Comparison of ENCODE assay signal across 11 mouse cellular contexts in the genomic region with DNA sequence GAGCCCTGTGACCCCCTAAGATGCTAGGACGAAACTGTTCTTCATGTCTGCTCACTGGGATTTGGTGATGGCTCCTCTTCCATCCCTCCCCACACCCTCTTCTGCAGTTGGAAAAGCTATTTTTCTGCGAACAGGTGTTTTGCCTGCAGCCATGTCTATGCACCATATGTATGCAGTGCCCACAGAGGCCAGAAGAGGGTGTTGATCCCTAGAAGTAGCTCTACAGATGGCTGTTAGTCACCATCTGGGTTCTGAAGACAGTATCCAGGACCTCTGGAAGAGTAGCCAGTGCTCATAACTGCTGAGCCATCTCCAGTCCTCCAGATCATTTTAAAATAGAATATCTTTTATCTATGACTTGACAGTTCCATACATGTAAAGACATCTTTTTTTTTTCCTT. TPM values are rescaled to one million over a fixed set of nuclear protein-coding genes. Genes with fewer than 3 reads are reported as not detected.
DNase-seq lines count a peak whose midpoint lies in the region; ATAC-seq and TF ChIP-seq lines count a peak whose summit lies in the region.
"Had no signal": no experiment of that assay in that cellular context is flagged by ENCODE, and none has a peak within 500 bp of the region (broad histone marks: within the 10 kb centered on the region; RNA-seq: fewer than 3 reads in every experiment).

No protein-coding gene starts in this region.

- no peak overlapping the region for H3K9ac ChIP-seq in heart, postnatal 0 days (replicated peaks; ENCODE audit: low read depth, low read length)
- H3K9ac ChIP-seq in heart, embryonic 11.5 days (ENCODE audit: low read depth, low read length): no peak overlapping the region
- H3K9ac ChIP-seq in forebrain, embryonic 12.5 days: no peak overlapping the region
- H3K9ac ChIP-seq: hindbrain, embryonic 12.5 days had no signal

- no peak for TF ChIP-seq EP300 in heart, postnatal 0 days (IDR thresholded peaks at IDR 0.05; ENCODE audit: low read depth)

- no peaks in the 10 kb centered on the region for H3K27me3 ChIP-seq in heart, postnatal 0 days (ENCODE audit: control insufficient read depth, insufficient read depth, low read length)
- H3K27me3 ChIP-seq in heart, embryonic 11.5 days (ENCODE audit: control insufficient read depth, insufficient read depth, low read length): no peaks in the 10 kb centered on the region
- no peaks in the 10 kb centered on the region for H3K27me3 ChIP-seq in spleen, adult 2 months (ENCODE audit: control insufficient read depth, insufficient read depth, low read length)
- H3K27me3 ChIP-seq in forebrain, embryonic 12.5 days: no peaks in the 10 kb centered on the region
- H3K27me3 ChIP-seq: hindbrain, embryonic 12.5 days had no signal

- no peak overlapping the region for H3K27ac ChIP-seq in heart, postnatal 0 days (ENCODE audit: low read depth)
- H3K27ac ChIP-seq in heart, embryonic 11.5 days (ENCODE audit: low read depth, low read length): no peak overlapping the region
- H3K27ac ChIP-seq in spleen, adult 2 months (ENCODE audit: insufficient read depth, low read length): no peak overlapping the region
- H3K27ac ChIP-seq in forebrain, embryonic 12.5 days: no peak overlapping the region
- H3K27ac ChIP-seq: hindbrain, embryonic 12.5 days had no signal

- no peak for TF ChIP-seq POLR2A in spleen, adult 2 months (IDR thresholded peaks at IDR 0.05; ENCODE audit: low read depth, low read length)

- WGBS in heart, postnatal 0 days: 82% methylated on average over 2 of the region's 2 CpGs
- WGBS in heart, embryonic 11.5 days (ENCODE audit: insufficient replicate concordance): 68% methylated on average over 2 of the region's 2 CpGs
- 87% methylated on average over 2 of the region's 2 CpGs for WGBS in spleen, adult 2 months
- WGBS in forebrain, embryonic 12.5 days: 76% methylated on average over 2 of the region's 2 CpGs

- no peak for DNase-seq in heart, postnatal 0 days (ENCODE audit: low spot score)
- DNase-seq in spleen, adult 2 months (ENCODE audit: low read depth in 1 of 2, low spot score in 2 of 2): peak in 1 of 2 experiments; percentile 29
- no peak for DNase-seq in spleen, postnatal 4 days (ENCODE audit: low spot score in 2 of 2)
- DNase-seq in thymus, postnatal 36 days: peak; percentile 13 to 22
- DNase-seq in heart, adult 8-10 months (ENCODE audit: low spot score): no peak
- DNase-seq: cerebellum, adult 9-11 months had no signal

- H3K36me3 ChIP-seq in heart, postnatal 0 days (replicated peaks; ENCODE audit: control insufficient read depth, insufficient read depth, low read length): no peaks in the 10 kb centered on the region
- H3K36me3 ChIP-seq in heart, embryonic 11.5 days (ENCODE audit: control insufficient read depth, insufficient read depth, low read length): no peaks in the 10 kb centered on the region
- no peaks in the 10 kb centered on the region for H3K36me3 ChIP-seq in spleen, adult 2 months (ENCODE audit: control insufficient read depth, insufficient read depth, low read length)
- no peaks in the 10 kb centered on the region for H3K36me3 ChIP-seq in forebrain, embryonic 12.5 days (replicated peaks)
- H3K36me3 ChIP-seq: hindbrain, embryonic 12.5 days had no signal

- no peaks in the 10 kb centered on the region for H3K4me1 ChIP-seq in heart, postnatal 0 days (ENCODE audit: control insufficient read depth, insufficient read depth)
- H3K4me1 ChIP-seq in heart, embryonic 11.5 days (ENCODE audit: control insufficient read depth, insufficient read depth, low read length): no peaks in the 10 kb centered on the region
- no peaks in the 10 kb centered on the region for H3K4me1 ChIP-seq in spleen, adult 2 months (ENCODE audit: control insufficient read depth, insufficient read depth, insufficient read length)
- no peaks in the 10 kb centered on the region for H3K4me1 ChIP-seq in forebrain, embryonic 12.5 days
- H3K4me1 ChIP-seq: hindbrain, embryonic 12.5 days had no signal

- peak; percentile 28 for TF ChIP-seq CTCF in heart, postnatal 0 days (IDR thresholded peaks at IDR 0.05; ENCODE audit: low read depth)
- peak; percentile 14; the same call in 1 of the 2 replicates for TF ChIP-seq CTCF in spleen, adult 2 months (IDR thresholded peaks at IDR 0.05; ENCODE audit: extremely low read depth, insufficient read depth, insufficient read length, insufficient replicate concordance)

- no peak overlapping the region for H3K4me3 ChIP-seq in heart, postnatal 0 days (ENCODE audit: low read depth, low read length)
- H3K4me3 ChIP-seq in heart, embryonic 11.5 days (ENCODE audit: low read depth, low read length): no peak overlapping the region
- H3K4me3 ChIP-seq in spleen, adult 2 months (ENCODE audit: extremely low read depth, insufficient read depth, insufficient read length): no peak overlapping the region
- no peak overlapping the region for H3K4me3 ChIP-seq in forebrain, embryonic 12.5 days (replicated peaks)
- H3K4me3 ChIP-seq: hindbrain, embryonic 12.5 days had no signal

- ATAC-seq in heart, postnatal 0 days (ENCODE audit: insufficient read depth, low read depth): no peak
- ATAC-seq in heart, embryonic 11.5 days (replicated peaks; ENCODE audit: insufficient number of reproducible peaks, low FRiP score, low TSS enrichment): no peak
- peak; percentile 55; the same call in 1 of the 2 replicates for ATAC-seq in granulocyte monocyte progenitor cell, adult 5-6 weeks (replicated peaks; ENCODE audit: poor library complexity, severe bottlenecking)
- no peak for ATAC-seq in forebrain, embryonic 12.5 days (ENCODE audit: low FRiP score)

- H3K9me3 ChIP-seq in heart, postnatal 0 days (replicated peaks; ENCODE audit: control insufficient read depth, low read length): no peaks in the 10 kb centered on the region
- no peaks in the 10 kb centered on the region for H3K9me3 ChIP-seq in heart, embryonic 11.5 days (replicated peaks; ENCODE audit: control insufficient read depth, low read length)
- H3K9me3 ChIP-seq in forebrain, embryonic 12.5 days: no peaks in the 10 kb centered on the region
- H3K9me3 ChIP-seq: hindbrain, embryonic 12.5 days had no signal

- no peak overlapping the region for H3K4me2 ChIP-seq in heart, postnatal 0 days (ENCODE audit: low read depth, low read length)
- H3K4me2 ChIP-seq in heart, embryonic 11.5 days: no peak overlapping the region
- no peak overlapping the region for H3K4me2 ChIP-seq in forebrain, embryonic 12.5 days
- H3K4me2 ChIP-seq: hindbrain, embryonic 12.5 days had no signal

RNA-seq across cellular contexts. Expression of a gene that starts 20.2 kb away (rescaled TPM):
- 0.99 and 4.0 TPM in 2 replicates for total RNA-seq in heart, postnatal 0 days (2014; rRNA removed; ENCODE audit: low replicate concordance)
- polyA plus RNA-seq in heart, postnatal 0 days (2015; fragmentation: Nextera tagmentation; extraction: Ambion mirVana): 2.2 and 2.3 TPM in 2 replicates
- 1.8 and 1.9 TPM in 2 replicates for polyA plus RNA-seq in heart, embryonic 11.5 days (2014; fragmentation: Nextera tagmentation; extraction: Ambion mirVana)
- polyA plus RNA-seq in spleen, adult 2 months (2012; rRNA removed): not detected in 2 replicates
- total RNA-seq in granulocyte monocyte progenitor cell, adult 5-6 weeks (2014; fragmentation: Nextera tagmentation): not detected in 2 replicates
- total RNA-seq in granulocyte monocyte progenitor cell, adult 5-6 weeks (2017): not detected in 2 replicates
- total RNA-seq in heart, adult 8-10 months (2022): under 1 TPM; 0.49 to 1.00 (median 0.65) TPM
- 0.31 and 0.40 TPM in 2 replicates for polyA plus RNA-seq in forebrain, embryonic 12.5 days (2016; fragmentation: Nextera tagmentation; extraction: Ambion mirVana)
- total RNA-seq: neutrophil, adult 5-6 weeks had no signal

Comparison
In these comparisons a context has a peak if more than half of its experiments do, and no peak if none do; other contexts are left out.
1. DNase-seq: peak in thymus, postnatal 36 days (2 of 2); none in heart, postnatal 0 days (single experiment), spleen, postnatal 4 days (0 of 2) and heart, adult 8-10 months (single experiment).